Mouse (Mus musculus) embryonic facial prominence, embryonic 11.5 days (tissue): ENCODE measurements around the gene Vmn2r17. TPM values are rescaled to one million over a fixed set of nuclear protein-coding genes. Genes with fewer than 3 reads are reported as not detected.

Experiments
- ATAC-seq: fragments of 200-750 bp; cut with Nextera tagmentation; replicated peaks from 2 replicates; pipeline ENCODE4 v1.8.0; 2017; ENCODE audit warnings: low read depth; ENCODE audit not compliant: insufficient number of reproducible peaks, low FRiP score, low TSS enrichment
- DNase-seq: peaks from one replicate; pipeline ENCODE4 v3.0.0-alpha.2; 2015; ENCODE audit warnings: low spot score
- H3K27ac ChIP-seq: fragments of 300-500 bp; sonication (generic); replicated peaks from 2 replicates; pipeline ENCODE4 v1.5.1; 2014; ENCODE audit warnings: mild to moderate bottlenecking, low read depth, low read length, control low read depth
- H3K27me3 ChIP-seq: fragments of 300-500 bp; sonication (generic); 2 replicates; pipeline ENCODE4 v1.6.1; 2014; ENCODE audit warnings: mild to moderate bottlenecking, low read length, moderate library complexity, mixed read lengths; ENCODE audit not compliant: control insufficient read depth, insufficient read depth
- H3K36me3 ChIP-seq: fragments of 300-500 bp; sonication (generic); replicated peaks from 2 replicates; pipeline ENCODE4 v1.6.1; 2014; ENCODE audit warnings: low read depth, mild to moderate bottlenecking, low read length, moderate library complexity, mixed read lengths; ENCODE audit not compliant: control insufficient read depth, insufficient read depth
- H3K4me1 ChIP-seq: fragments of 300-500 bp; sonication (generic); 2 replicates; pipeline ENCODE4 v1.6.1; 2014; ENCODE audit warnings: low read length, mixed read lengths; ENCODE audit not compliant: control insufficient read depth, insufficient read depth
- H3K4me2 ChIP-seq: fragments of 300-500 bp; sonication (generic); 2 replicates; pipeline ENCODE4 v1.6.1; 2014; ENCODE audit warnings: low read depth, mild to moderate bottlenecking, control low read depth, low read length, moderate library complexity
- H3K4me3 ChIP-seq: fragments of 300-500 bp; sonication (generic); 2 replicates; pipeline ENCODE4 v1.5.1; 2014; ENCODE audit warnings: low read depth, low read length, control low read depth
- H3K9ac ChIP-seq: fragments of 300-500 bp; sonication (generic); replicated peaks from 2 replicates; pipeline ENCODE4 v1.6.1; 2014; ENCODE audit warnings: mild to moderate bottlenecking, control low read depth, low read length
- H3K9me3 ChIP-seq: fragments of 300-500 bp; sonication (generic); replicated peaks from 2 replicates; pipeline ENCODE4 v1.6.1; 2016; ENCODE audit warnings: mild to moderate bottlenecking, low read length, inconsistent platforms, mixed read lengths; ENCODE audit not compliant: control insufficient read depth
- WGBS: fragments of 180-500 bp; shearing (Covaris S2); extraction: QIAGEN DNeasy Blood & Tissue Kit; methylation state at CpG from one replicate; pipeline ENCODE4 v1.1.7; 2014; 5-methylcytosine and 5-hydroxymethylcytosine counted together
- polyA plus RNA-seq: library from polyadenylated mRNA; unstranded; fragments of >200 nt; fragmentation: Nextera tagmentation; extraction: Ambion mirVana; gene quantifications from 2 replicates; pipeline ENCODE4 v1.2.1, GENCODE M21; 2014

The Vmn2r17 gene
- not detected in 2 replicates for polyA plus RNA-seq

- DNase-seq (no peak), ATAC-seq (no peak)
- H3K27me3 ChIP-seq, result no peaks in the 10 kb centered on the region
- no peak within 1 kb of the TSS for H3K4me3 ChIP-seq
- H3K27ac ChIP-seq, result no peak within 1 kb of the TSS
- H3K9me3 ChIP-seq, result no peaks in the 10 kb centered on the region
- WGBS, result 55% methylated on average over 2 of the region's 2 CpGs
- H3K9ac ChIP-seq, result no peak within 1 kb of the TSS
- no peaks in the 10 kb centered on the region for H3K4me1 ChIP-seq
- no peaks in the 10 kb centered on the region for H3K36me3 ChIP-seq
- H3K4me2 ChIP-seq, result no peak within 1 kb of the TSS
Observed at GRCm38 (mm10) chr5:109419388-109419787, at the start of gene Vmn2r17. Gene Vmn2r17 (plus strand): TSS chr5:109419688.

GRCm38 (mm10) chr5:109466576-109467506 is 47.4 kb downstream of the Vmn2r17 start:
- 25% methylated on average over 17 of the region's 21 CpGs for WGBS
- Histone ChIP-seq H3K27me3 (no peaks in the 10 kb centered on the region), H3K4me1 (no peaks in the 10 kb centered on the region), H3K9ac (no peak overlapping the region), H3K4me2 (no peak overlapping the region), H3K36me3 (no peaks in the 10 kb centered on the region), H3K9me3 (no peaks in the 10 kb centered on the region), H3K4me3 (no peak overlapping the region), H3K27ac (no peak overlapping the region)
- peak; percentile 72 for ATAC-seq
- DNase-seq, result peak; percentile 7

- no peaks in the 10 kb centered on the region for H3K36me3 ChIP-seq
- H3K4me1 ChIP-seq, result no peaks in the 10 kb centered on the region
- WGBS, result 11% methylated on average over 1 of the region's 1 CpGs
- no peak for DNase-seq
- H3K9me3 ChIP-seq, result 0 out of 2 replicates have a peak, but pooled peaks cover 4% of the 10 kb centered on the region
- no peak for ATAC-seq
- H3K4me3 ChIP-seq, result no peak overlapping the region
- no peaks in the 10 kb centered on the region for H3K27me3 ChIP-seq
- H3K9ac ChIP-seq, result no peak overlapping the region
- no peak overlapping the region for H3K4me2 ChIP-seq
- no peak overlapping the region for H3K27ac ChIP-seq
Observed at GRCm38 (mm10) chr5:109506729-109507128, 87.2 kb downstream of the Vmn2r17 start.

Other genes starting within 250 kb of the Vmn2r17 start
- not detected in 2 replicates for gene Vmn2r13, start 227.5 kb upstream of the Vmn2r17 start, polyA plus RNA-seq
- not detected in 2 replicates for gene Vmn2r14, start 195.0 kb upstream of the Vmn2r17 start, polyA plus RNA-seq
- not detected in 2 replicates for gene Vmn2r15, start 122.0 kb upstream of the Vmn2r17 start, polyA plus RNA-seq
- gene Vmn2r16, start 89.5 kb upstream of the Vmn2r17 start, polyA plus RNA-seq, result not detected in 2 replicates
- gene Crlf2, start 139.3 kb downstream of the Vmn2r17 start, polyA plus RNA-seq, result 1.9 and 2.6 TPM in 2 replicates